Mouse (Mus musculus) small intestine, adult 2 months (tissue): Measurements from ENCODE around the gene Clec16a. TPM values are rescaled to one million over a fixed set of nuclear protein-coding genes. Genes with fewer than 3 reads are reported as not detected.
A peak's percentile ranks its signal among the peaks of the same experiment; 100 is the strongest.

Experiments
- H3K27ac ChIP-seq: fragments of 200-500 bp; 2 replicates; pipeline ENCODE4 v1.5.1; 2012; ENCODE audit warnings: low read depth, low read length, control low read depth, inconsistent platforms; ENCODE audit not compliant: insufficient read depth
- H3K27me3 ChIP-seq: fragments of 200-500 bp; 2 replicates; pipeline ENCODE4 v1.6.1; 2012; ENCODE audit warnings: mild to moderate bottlenecking, moderate library complexity, low read length, inconsistent platforms; ENCODE audit not compliant: control insufficient read depth, insufficient read depth
- H3K36me3 ChIP-seq: fragments of 200-500 bp; 2 replicates; pipeline ENCODE4 v1.6.1; 2012; ENCODE audit warnings: mild to moderate bottlenecking, low read length, control low read depth, inconsistent platforms; ENCODE audit not compliant: control insufficient read depth, insufficient read depth
- H3K4me1 ChIP-seq: fragments of 200-500 bp; 2 replicates; pipeline ENCODE4 v1.6.1; 2012; ENCODE audit warnings: low read length, inconsistent platforms, mixed read lengths; ENCODE audit not compliant: control insufficient read depth, insufficient read depth, insufficient read length
- H3K4me3 ChIP-seq: fragments of 200-500 bp; 2 replicates; pipeline ENCODE4 v1.5.1; 2012; ENCODE audit warnings: low read depth, mild to moderate bottlenecking, control low read depth, inconsistent platforms, low read length, moderate library complexity
- CTCF ChIP-seq: fragments of 200-500 bp; IDR thresholded peaks from 2 replicates; pipeline ENCODE4 v1.5.1; 2012; ENCODE audit warnings: low read depth, mild to moderate bottlenecking, control low read depth, inconsistent platforms, low read length, moderate library complexity, mixed read lengths; ENCODE audit not compliant: insufficient replicate concordance, insufficient read length; ENCODE audit errors: extremely low read depth
- POLR2A ChIP-seq: fragments of 200-500 bp; IDR thresholded peaks from 2 replicates; pipeline ENCODE4 v1.6.1; 2012; ENCODE audit warnings: low read depth, mild to moderate bottlenecking, control low read depth, inconsistent platforms, low read length, moderate library complexity
- WGBS: fragments of 180-500 bp; shearing (Covaris S2); methylation state at CpG from one replicate; pipeline ENCODE4 v1.1.7; 2018; 5-methylcytosine and 5-hydroxymethylcytosine counted together
- polyA plus RNA-seq: library from polyadenylated mRNA; depleted of rRNA; stranded (reverse); fragments of >200 nt; gene quantifications from 2 replicates; pipeline ENCODE4 v1.2.3, GENCODE M21; 2012; rRNA removed

Gene Clec16a
- 7.6 and 14.3 TPM in 2 replicates for polyA plus RNA-seq

DNA sequence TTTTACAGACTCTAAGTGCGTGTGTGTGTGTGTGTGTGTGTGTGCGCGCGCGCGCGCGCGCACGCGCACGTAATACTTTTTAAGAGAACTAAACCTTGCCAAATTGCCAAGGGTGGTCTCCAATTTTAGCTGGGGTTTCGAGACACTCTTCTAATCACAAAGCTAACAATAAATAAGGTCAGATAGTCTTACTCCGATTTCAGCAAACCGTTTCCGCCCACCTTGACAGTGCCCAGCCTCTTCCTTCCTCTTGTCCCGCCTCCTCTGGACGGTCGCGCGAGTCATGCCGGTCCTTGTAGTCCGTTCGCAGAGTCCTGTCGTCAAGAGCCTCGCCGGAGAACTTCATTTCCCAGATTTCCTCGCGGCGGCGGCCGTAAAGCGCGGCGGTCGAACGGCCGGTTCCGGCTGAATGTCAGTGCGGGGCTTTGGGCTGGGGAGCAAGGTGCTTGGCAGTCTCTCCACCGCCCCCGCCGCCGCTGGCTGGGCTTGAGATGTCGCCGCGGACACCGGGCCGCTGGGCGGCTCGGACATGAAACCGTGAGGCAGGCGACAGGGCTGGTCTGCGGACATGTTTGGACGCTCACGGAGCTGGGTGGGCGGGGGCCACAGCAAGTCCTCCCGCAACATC is at the start of gene Clec16a:
Gene Clec16a, plus strand, starts transcription at position 345 of the 628 bp plus-strand sequence.
- H3K4me3 ChIP-seq, result peak within 1 kb of the TSS; percentile 84
- peaks cover 13% of the 10 kb centered on the region; the same call in 1 of the 2 replicates for H3K4me1 ChIP-seq
- TF ChIP-seq CTCF (no peak), POLR2A (peak; percentile 45; the same call in 1 of the 2 replicates)
- no peaks in the 10 kb centered on the region for H3K36me3 ChIP-seq
- no peaks in the 10 kb centered on the region for H3K27me3 ChIP-seq
- under 1% methylated on average over 58 of the region's 58 CpGs for WGBS
- H3K27ac ChIP-seq, result no peak within 1 kb of the TSS

DNA sequence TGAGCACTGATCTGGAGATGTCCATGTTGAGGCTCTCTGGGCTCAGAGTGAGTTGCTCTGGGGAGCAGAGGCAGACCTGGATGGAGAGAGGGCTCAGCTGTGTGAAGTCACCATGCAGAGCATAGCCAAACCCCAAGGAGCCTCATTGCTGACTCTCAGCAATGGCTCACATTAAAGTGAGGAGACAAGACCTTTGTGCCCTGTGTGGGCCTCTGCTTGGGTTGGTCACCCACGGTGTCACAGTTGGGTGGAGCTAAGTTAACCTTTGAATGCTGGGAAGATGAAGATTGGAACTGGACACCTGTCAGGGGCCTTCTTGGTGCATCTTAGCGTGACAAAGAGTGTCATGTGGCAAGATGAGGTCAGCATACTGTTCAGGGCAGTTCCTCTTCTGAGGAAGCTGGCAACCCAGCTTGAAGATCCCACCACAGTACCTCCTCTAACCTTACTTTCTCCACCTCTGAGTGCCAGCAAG is 49.3 kb upstream of the Clec16a start:
- WGBS, result 29% methylated on average over 2 of the region's 2 CpGs
- Histone ChIP-seq H3K36me3 (0 out of 2 replicates have a peak, but pooled peaks cover 5% of the 10 kb centered on the region), H3K27ac (peak overlapping the region; percentile 67), H3K4me1 (peaks cover 32% of the 10 kb centered on the region), H3K27me3 (no peaks in the 10 kb centered on the region), H3K4me3 (no peak overlapping the region)
- TF ChIP-seq POLR2A (no peak), CTCF (no peak)

DNA sequence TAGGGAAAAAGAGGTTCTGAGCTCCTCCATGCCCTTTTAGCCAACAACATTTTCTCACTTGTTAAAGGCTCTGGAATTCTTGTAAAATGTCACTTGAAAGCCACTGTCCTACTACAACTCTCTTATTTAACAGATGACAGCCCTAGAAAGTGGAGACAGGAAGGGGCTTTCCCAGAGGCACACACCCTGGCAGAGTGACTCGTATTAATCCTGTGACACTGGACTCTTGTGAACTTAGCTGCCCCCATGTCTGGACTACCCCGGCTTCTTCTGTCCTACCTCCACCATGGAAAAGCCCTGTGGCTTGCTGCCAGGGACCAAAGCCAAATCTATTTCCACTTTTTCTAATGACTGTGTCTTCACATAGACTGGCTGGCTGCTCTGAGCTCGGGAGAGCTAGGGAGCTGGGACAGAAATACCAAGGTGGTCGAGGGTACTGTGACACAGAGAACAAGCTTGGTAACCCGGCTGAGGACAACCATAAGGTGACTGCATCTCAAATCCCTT is 47.0 kb upstream of the Clec16a start:
- 32% methylated on average over 5 of the region's 5 CpGs for WGBS

DNA sequence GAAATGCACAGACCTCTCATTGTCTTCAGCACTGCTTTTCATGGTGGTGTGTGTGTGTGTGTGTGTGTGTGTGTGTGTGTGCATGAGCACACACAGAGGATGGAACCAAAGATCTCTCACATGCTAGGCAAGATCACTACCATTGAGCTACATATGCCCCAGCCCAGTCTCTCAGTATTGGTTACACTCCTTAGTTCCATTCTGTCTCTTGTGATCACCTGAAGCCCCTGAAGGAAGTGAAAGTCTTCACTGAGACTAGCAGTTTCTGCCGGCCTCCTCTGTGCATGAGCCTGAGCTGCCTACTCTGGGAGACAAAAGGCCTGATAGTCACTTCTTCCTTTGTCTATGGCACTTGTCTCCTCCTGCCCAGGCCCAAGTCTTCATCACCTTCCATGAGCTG is 46.0 kb upstream of the Clec16a start:
- no peak overlapping the region for H3K27ac ChIP-seq
- H3K4me1 ChIP-seq, result peaks cover 31% of the 10 kb centered on the region
- WGBS, result 50% methylated on average over 1 of the region's 1 CpGs

More for the DNA sequence above, 47.0 kb upstream of the Clec16a start:
- peaks cover 31% of the 10 kb centered on the region for H3K4me1 ChIP-seq
- H3K36me3 ChIP-seq, result peaks cover 9% of the 10 kb centered on the region
- no peak overlapping the region for H3K27ac ChIP-seq
- no peaks in the 10 kb centered on the region for H3K27me3 ChIP-seq
- TF ChIP-seq POLR2A (no peak), CTCF (no peak)
- no peak overlapping the region for H3K4me3 ChIP-seq

DNA sequence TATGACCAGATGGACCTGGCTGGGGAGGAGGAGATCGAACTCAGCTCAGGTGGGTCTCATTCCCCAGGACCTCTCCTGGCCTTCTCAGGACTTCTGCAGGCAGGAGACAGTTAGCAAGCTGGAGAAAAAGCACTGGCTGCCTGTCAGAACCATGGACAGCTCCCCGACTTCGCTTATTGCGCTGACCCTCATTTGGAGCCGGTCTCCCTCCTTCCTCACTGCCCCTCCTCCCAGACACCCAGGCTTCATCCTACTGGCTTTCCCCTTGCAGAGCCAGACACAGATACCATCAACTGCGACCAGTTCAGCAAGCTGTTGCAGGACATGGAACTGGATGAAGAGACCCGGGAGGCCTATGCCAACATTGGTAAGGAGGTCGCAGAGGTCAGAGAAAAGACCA is 43.3 kb upstream of the Clec16a start:
- no peak for TF ChIP-seq POLR2A
- TF ChIP-seq CTCF, result no peak
- Histone ChIP-seq H3K4me3 (no peak overlapping the region), H3K4me1 (peaks cover 9% of the 10 kb centered on the region; the same call in 1 of the 2 replicates), H3K27me3 (no peaks in the 10 kb centered on the region), H3K27ac (no peak overlapping the region), H3K36me3 (peaks cover 27% of the 10 kb centered on the region)
- 23% methylated on average over 8 of the region's 8 CpGs for WGBS

More for the DNA sequence above, 46.0 kb upstream of the Clec16a start:
- no peaks in the 10 kb centered on the region for H3K27me3 ChIP-seq
- no peak overlapping the region for H3K4me3 ChIP-seq
- TF ChIP-seq POLR2A (no peak), CTCF (no peak)
- H3K36me3 ChIP-seq, result peaks cover 17% of the 10 kb centered on the region

DNA sequence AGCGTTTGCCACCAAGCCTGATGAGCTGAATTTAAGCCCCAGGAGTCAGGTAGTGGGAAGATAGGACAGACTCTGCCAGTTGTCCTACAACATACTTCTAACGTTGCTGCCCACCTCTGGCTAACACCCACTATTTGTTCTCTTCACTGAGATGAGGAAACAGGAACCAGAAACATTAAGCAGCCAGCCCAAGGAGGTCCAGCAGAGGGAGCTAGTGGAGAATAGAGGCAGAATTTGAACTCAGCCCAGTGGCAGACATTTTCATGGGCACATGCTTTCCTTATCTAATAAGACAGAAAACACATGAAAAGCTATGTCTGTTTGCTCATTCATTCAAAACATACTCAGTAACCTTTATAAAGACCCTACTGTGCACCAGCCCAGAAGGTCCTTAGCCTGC is 42.1 kb upstream of the Clec16a start:
- Histone ChIP-seq H3K36me3 (peaks cover 28% of the 10 kb centered on the region), H3K27me3 (no peaks in the 10 kb centered on the region), H3K4me1 (peaks cover 3% of the 10 kb centered on the region; the same call in 1 of the 2 replicates), H3K27ac (no peak overlapping the region), H3K4me3 (no peak overlapping the region)
- 62% methylated on average over 2 of the region's 2 CpGs for WGBS
- TF ChIP-seq CTCF (peak; percentile 29; the same call in 1 of the 2 replicates), POLR2A (no peak)

DNA sequence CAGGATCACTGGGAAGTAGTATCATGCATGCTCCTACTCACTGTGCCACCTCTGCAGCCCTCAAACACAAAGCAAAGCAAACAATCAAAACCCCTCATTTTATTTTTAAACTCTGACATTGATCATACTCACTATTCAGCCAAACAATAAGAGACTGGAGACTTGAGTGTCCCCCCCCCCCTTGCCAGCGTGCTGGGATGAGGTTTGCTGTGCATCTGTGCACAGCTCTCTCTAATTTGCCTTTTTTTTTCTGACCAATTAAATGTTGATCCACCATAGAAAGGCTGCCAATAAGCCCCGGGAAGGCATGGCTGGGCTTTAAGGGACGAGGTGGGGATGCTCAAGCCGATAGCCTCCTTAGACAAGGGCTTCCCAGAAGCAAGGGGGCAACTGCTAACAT is 37.7 kb upstream of the Clec16a start:
- WGBS, result 67% methylated on average over 4 of the region's 4 CpGs
- peaks cover 33% of the 10 kb centered on the region for H3K36me3 ChIP-seq
- H3K27ac ChIP-seq, result no peak overlapping the region
- no peaks in the 10 kb centered on the region for H3K27me3 ChIP-seq
- no peak for TF ChIP-seq CTCF
- TF ChIP-seq POLR2A, result no peak
- no peak overlapping the region for H3K4me3 ChIP-seq
- H3K4me1 ChIP-seq, result no peaks in the 10 kb centered on the region
